Mouse (Mus musculus): Measurements from ENCODE around the gene Dbr1. TPM values are rescaled to one million over a fixed set of nuclear protein-coding genes. Genes with fewer than 3 reads are reported as not detected.

The Dbr1 gene
- polyA plus RNA-seq, 1 experiment from 2014 or later, result 27.2 TPM

DNA sequence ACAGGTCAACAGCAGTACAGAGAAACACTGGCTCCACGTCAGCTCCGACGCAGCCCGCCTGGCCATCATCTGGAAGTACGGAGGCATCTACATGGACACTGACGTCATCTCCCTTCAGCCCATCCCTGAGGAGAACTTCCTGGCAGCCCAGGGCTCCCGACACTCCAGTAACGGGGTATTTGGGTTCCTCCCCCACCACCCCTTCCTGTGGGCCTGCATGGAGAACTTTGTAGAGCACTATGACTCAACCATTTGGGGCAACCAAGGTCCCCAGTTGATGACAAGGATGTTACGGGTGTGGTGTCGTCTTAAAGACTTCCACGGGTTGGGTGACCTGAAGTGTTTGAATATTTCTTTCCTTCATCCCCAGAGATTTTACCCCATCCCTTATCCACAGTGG, 44.6 kb downstream of the Dbr1 start:
- WGBS, result 84% methylated on average over 11 of the region's 11 CpGs

GRCm38 (mm10) chr9:99622034-99622433, 46.4 kb downstream of the Dbr1 start:
- whole genome bisulfite sequencing, result 67% methylated on average over 1 of the region's 1 CpGs
- no peaks in the 10 kb centered on the region for H3K36me3 ChIP-seq
- no peaks in the 10 kb centered on the region for H3K27me3 ChIP-seq
- H3K9me3 ChIP-seq (replicated peaks), result no peaks in the 10 kb centered on the region
- H3K27ac ChIP-seq (replicated peaks), result no peak overlapping the region
- no peaks in the 10 kb centered on the region for H3K4me1 ChIP-seq
- no peak for ATAC-seq (ENCODE audit: insufficient number of reproducible peaks, low FRiP score, low TSS enrichment, low read depth)
- no peak overlapping the region for H3K4me3 ChIP-seq (replicated peaks)
- H3K4me2 ChIP-seq (replicated peaks), result no peak overlapping the region
- H3K9ac ChIP-seq, result no peak overlapping the region

More for the DNA sequence above, 44.6 kb downstream of the Dbr1 start:
- Histone ChIP-seq H3K4me3 (replicated peaks) (no peak overlapping the region), H3K27ac (replicated peaks) (no peak overlapping the region), H3K36me3 (no peaks in the 10 kb centered on the region), H3K4me1 (no peaks in the 10 kb centered on the region), H3K9ac (no peak overlapping the region), H3K27me3 (no peaks in the 10 kb centered on the region), H3K9me3 (replicated peaks) (no peaks in the 10 kb centered on the region), H3K4me2 (replicated peaks) (no peak overlapping the region)
- no peak for ATAC-seq (ENCODE audit: insufficient number of reproducible peaks, low FRiP score, low TSS enrichment, low read depth)

- no peak overlapping the region for H3K4me3 ChIP-seq (replicated peaks)
- WGBS, result 53% methylated on average over 2 of the region's 2 CpGs
- no peaks in the 10 kb centered on the region for H3K9me3 ChIP-seq (replicated peaks)
- H3K36me3 ChIP-seq, result no peaks in the 10 kb centered on the region
- no peak overlapping the region for H3K27ac ChIP-seq (replicated peaks)
- no peak overlapping the region for H3K4me2 ChIP-seq (replicated peaks)
- H3K4me1 ChIP-seq, result no peaks in the 10 kb centered on the region
- H3K9ac ChIP-seq, result no peak overlapping the region
- no peak for ATAC-seq (ENCODE audit: insufficient number of reproducible peaks, low FRiP score, low TSS enrichment, low read depth)
- H3K27me3 ChIP-seq, result no peaks in the 10 kb centered on the region
Observed at GRCm38 (mm10) chr9:99622966-99623365, 47.4 kb downstream of the Dbr1 start.

GRCm38 (mm10) chr9:99624117-99624516, 48.5 kb downstream of the Dbr1 start:
- 70% methylated on average over 6 of the region's 6 CpGs for WGBS

GRCm38 (mm10) chr9:99628581-99628980, 53.0 kb downstream of the Dbr1 start:
- Histone ChIP-seq H3K27ac (replicated peaks) (peak overlapping the region; percentile 96), H3K4me3 (replicated peaks) (peak overlapping the region; percentile 63; the same call in 1 of the 2 replicates), H3K4me2 (replicated peaks) (peak overlapping the region; percentile 67), H3K27me3 (no peaks in the 10 kb centered on the region), H3K36me3 (peaks cover 7% of the 10 kb centered on the region; the same call in 1 of the 2 replicates), H3K9ac (no peak overlapping the region), H3K9me3 (replicated peaks) (no peaks in the 10 kb centered on the region), H3K4me1 (peaks cover 33% of the 10 kb centered on the region)
- no peak for ATAC-seq (ENCODE audit: insufficient number of reproducible peaks, low FRiP score, low TSS enrichment, low read depth)
- WGBS, result 51% methylated on average over 4 of the region's 4 CpGs

More at GRCm38 (mm10) chr9:99624117-99624516, 48.5 kb downstream of the Dbr1 start:
- no peak for ATAC-seq (ENCODE audit: insufficient number of reproducible peaks, low FRiP score, low TSS enrichment, low read depth)
- Histone ChIP-seq H3K4me1 (peaks cover 7% of the 10 kb centered on the region), H3K4me3 (replicated peaks) (no peak overlapping the region), H3K9me3 (replicated peaks) (no peaks in the 10 kb centered on the region), H3K4me2 (replicated peaks) (no peak overlapping the region), H3K36me3 (no peaks in the 10 kb centered on the region), H3K27me3 (no peaks in the 10 kb centered on the region), H3K27ac (replicated peaks) (no peak overlapping the region), H3K9ac (no peak overlapping the region)

- Histone ChIP-seq H3K4me3 (replicated peaks) (peak within 1 kb of the TSS; percentile 63), H3K9me3 (replicated peaks) (no peaks in the 10 kb centered on the region), H3K9ac (peak within 1 kb of the TSS; percentile 62), H3K36me3 (peaks cover 13% of the 10 kb centered on the region; the same call in 1 of the 2 replicates), H3K27me3 (no peaks in the 10 kb centered on the region), H3K4me1 (peaks cover 33% of the 10 kb centered on the region), H3K4me2 (replicated peaks) (peak within 1 kb of the TSS; percentile 67), H3K27ac (replicated peaks) (peak within 1 kb of the TSS; percentile 96)
- under 1% methylated on average over 44 of the region's 44 CpGs for WGBS
- ATAC-seq (ENCODE audit: insufficient number of reproducible peaks, low FRiP score, low TSS enrichment, low read depth), result peak; percentile 82
Observed at GRCm38 (mm10) chr9:99629281-99630011, 53.8 kb downstream of the Dbr1 start, which contains the start of gene Dzip1l. Gene Dzip1l (plus strand): TSS chr9:99629496.

DNA sequence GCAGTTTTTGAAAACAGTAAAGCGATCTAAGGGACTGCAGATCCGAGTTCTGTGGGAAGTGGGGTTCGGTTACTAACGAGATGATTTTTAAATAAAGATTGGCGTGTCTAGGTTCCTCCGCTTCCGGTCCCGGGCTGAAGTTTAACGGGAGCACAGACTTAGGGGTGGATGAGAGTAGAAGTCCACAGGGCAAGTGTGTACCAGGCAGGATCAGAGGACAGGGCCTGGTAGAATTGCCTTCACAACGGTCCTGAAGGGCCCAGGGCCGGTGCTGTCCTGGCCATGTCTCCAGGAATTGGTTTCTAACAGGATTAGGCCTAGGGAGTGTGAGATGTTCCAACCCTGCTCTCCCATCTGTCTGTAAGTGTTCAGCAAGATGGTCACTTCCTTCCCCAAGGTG, 54.5 kb downstream of the Dbr1 start:
- H3K9me3 ChIP-seq (replicated peaks), result no peaks in the 10 kb centered on the region
- H3K27me3 ChIP-seq, result no peaks in the 10 kb centered on the region
- H3K4me2 ChIP-seq (replicated peaks), result peak overlapping the region; percentile 67
- ATAC-seq (ENCODE audit: insufficient number of reproducible peaks, low FRiP score, low TSS enrichment, low read depth), result peak; percentile 13
- peak overlapping the region; percentile 63 for H3K4me3 ChIP-seq (replicated peaks)
- peaks cover 33% of the 10 kb centered on the region for H3K4me1 ChIP-seq
- H3K9ac ChIP-seq, result peak overlapping the region; percentile 62
- H3K36me3 ChIP-seq, result peaks cover 19% of the 10 kb centered on the region; the same call in 1 of the 2 replicates
- 1% methylated on average over 11 of the region's 11 CpGs for WGBS
- peak overlapping the region; percentile 96 for H3K27ac ChIP-seq (replicated peaks)

DNA sequence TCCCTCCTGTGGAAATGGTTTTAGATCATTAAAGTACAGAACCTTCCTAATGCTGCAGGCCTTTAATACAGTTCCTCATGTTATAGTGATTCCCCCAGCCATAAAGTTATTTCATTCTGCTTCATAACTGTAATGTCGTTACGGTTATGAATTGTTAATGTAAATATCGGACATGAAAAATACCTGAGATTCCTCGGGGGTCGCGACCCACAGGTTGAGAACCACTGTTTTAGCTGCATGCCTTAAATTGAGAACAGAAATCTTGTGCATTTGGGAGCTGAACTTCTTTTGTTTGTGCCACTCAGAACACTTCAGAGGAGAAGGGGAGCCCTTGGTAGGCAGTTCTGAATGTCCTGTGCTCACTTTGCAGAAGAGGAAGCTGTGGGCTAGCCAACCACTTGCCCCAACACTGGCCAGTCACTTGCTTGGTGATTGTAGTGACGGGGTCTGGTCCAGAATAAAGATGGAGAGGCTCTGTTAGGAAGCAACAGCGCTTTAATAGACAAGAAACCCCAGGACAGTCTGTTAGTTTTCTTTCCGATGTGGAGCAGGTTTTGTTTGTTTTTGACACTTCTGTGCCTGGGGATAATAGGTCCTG, 55.0 kb downstream of the Dbr1 start:
- Histone ChIP-seq H3K27me3 (no peaks in the 10 kb centered on the region), H3K4me2 (replicated peaks) (peak overlapping the region; percentile 67), H3K4me3 (replicated peaks) (peak overlapping the region; percentile 63), H3K36me3 (peaks cover 24% of the 10 kb centered on the region; the same call in 1 of the 2 replicates), H3K27ac (replicated peaks) (peak overlapping the region; percentile 96), H3K4me1 (peaks cover 33% of the 10 kb centered on the region), H3K9me3 (replicated peaks) (no peaks in the 10 kb centered on the region), H3K9ac (peak overlapping the region; percentile 62; the same call in 1 of the 2 replicates)
- ATAC-seq (ENCODE audit: insufficient number of reproducible peaks, low FRiP score, low TSS enrichment, low read depth), result no peak
- WGBS, result 30% methylated on average over 9 of the region's 9 CpGs

- Histone ChIP-seq H3K36me3 (peaks cover 34% of the 10 kb centered on the region), H3K9me3 (replicated peaks) (no peaks in the 10 kb centered on the region), H3K9ac (no peak overlapping the region), H3K4me1 (peaks cover 33% of the 10 kb centered on the region), H3K4me2 (replicated peaks) (peak overlapping the region; percentile 38), H3K27me3 (no peaks in the 10 kb centered on the region), H3K27ac (replicated peaks) (peak overlapping the region; percentile 61), H3K4me3 (replicated peaks) (peak overlapping the region; percentile 63; the same call in 1 of the 2 replicates)
- WGBS, result 29% methylated on average over 2 of the region's 2 CpGs
- ATAC-seq (ENCODE audit: insufficient number of reproducible peaks, low FRiP score, low TSS enrichment, low read depth), result no peak
Observed at GRCm38 (mm10) chr9:99631781-99632180, 56.2 kb downstream of the Dbr1 start.

- Histone ChIP-seq H3K4me2 (replicated peaks) (peak overlapping the region; percentile 38), H3K4me1 (peaks cover 33% of the 10 kb centered on the region), H3K9ac (no peak overlapping the region), H3K9me3 (replicated peaks) (no peaks in the 10 kb centered on the region), H3K4me3 (replicated peaks) (peak overlapping the region; percentile 63; the same call in 1 of the 2 replicates), H3K27me3 (no peaks in the 10 kb centered on the region), H3K36me3 (peaks cover 39% of the 10 kb centered on the region), H3K27ac (replicated peaks) (peak overlapping the region; percentile 61)
- ATAC-seq (ENCODE audit: insufficient number of reproducible peaks, low FRiP score, low TSS enrichment, low read depth), result peak; percentile 44; the same call in 1 of the 2 replicates
- 31% methylated on average over 8 of the region's 8 CpGs for WGBS
Observed at GRCm38 (mm10) chr9:99632264-99632663, 56.7 kb downstream of the Dbr1 start.

Data from embryonic facial prominence, embryonic 15.5 days (tissue).